Mouse (Mus musculus): ENCODE measurements at regions not wholly inside any gene's neighbourhood (a gene's known extent, or its start where the extent isn't known, plus 50 kb on each side); places are given as distances from the start of the nearest gene placed in this dataset.

- TF ChIP-seq POLR2A (IDR thresholded peaks at IDR 0.05; ENCODE audit: extremely low read depth, insufficient read depth, low read length) (no peak), CTCF (IDR thresholded peaks at IDR 0.05; ENCODE audit: extremely low read depth, insufficient read depth, low read length) (no peak)
These were observed 100.2 kb downstream of the Inhbb start for GRCm38 (mm10) chr1:119321799-119322198.
